Mouse (Mus musculus) forebrain, embryonic 16.5 days (tissue): Measurements from ENCODE around the gene Nhsl1. TPM values are rescaled to one million over a fixed set of nuclear protein-coding genes. Genes with fewer than 3 reads are reported as not detected.

Experiments used
- ATAC-seq: fragments of 200-750 bp; cut with Nextera tagmentation; 2 replicates; pipeline ENCODE4 v1.8.0; 2017; ENCODE audit warnings: mild to moderate bottlenecking, moderate library complexity
- H3K27ac ChIP-seq: fragments of 300-500 bp; sonication (generic); 2 replicates; pipeline ENCODE4 v1.5.1; 2014; ENCODE audit warnings: low read length, control low read depth
- H3K27me3 ChIP-seq: fragments of 300-500 bp; sonication (generic); replicated peaks from 2 replicates; pipeline ENCODE4 v1.6.1; 2014; ENCODE audit warnings: low read length; ENCODE audit not compliant: control insufficient read depth, insufficient read depth
- H3K36me3 ChIP-seq: fragments of 300-500 bp; sonication (generic); 2 replicates; pipeline ENCODE4 v1.6.1; 2014; ENCODE audit not compliant: control insufficient read depth, insufficient read depth
- H3K4me1 ChIP-seq: fragments of 300-500 bp; sonication (generic); replicated peaks from 2 replicates; pipeline ENCODE4 v1.6.1; 2014; ENCODE audit warnings: low read length; ENCODE audit not compliant: control insufficient read depth, insufficient read depth
- H3K4me2 ChIP-seq: fragments of 300-500 bp; sonication (generic); 2 replicates; pipeline ENCODE4 v1.6.1; 2014; ENCODE audit warnings: mild to moderate bottlenecking, low read length, control low read depth
- H3K4me3 ChIP-seq: fragments of 300-500 bp; sonication (generic); replicated peaks from 2 replicates; pipeline ENCODE4 v1.5.1; 2014; ENCODE audit warnings: mild to moderate bottlenecking, low read length, control low read depth
- H3K9ac ChIP-seq: fragments of 300-500 bp; sonication (generic); replicated peaks from 2 replicates; pipeline ENCODE4 v1.6.1; 2014; ENCODE audit warnings: low read depth, low read length, control low read depth
- H3K9me3 ChIP-seq: fragments of 300-500 bp; sonication (generic); 2 replicates; pipeline ENCODE4 v1.6.1; 2016; ENCODE audit warnings: low read length; ENCODE audit not compliant: control insufficient read depth
- WGBS: fragments of 180-500 bp; shearing (Covaris S2); extraction: QIAGEN DNeasy Blood & Tissue Kit; methylation state at CpG from one replicate; pipeline ENCODE4 v1.1.7; 2014; 5-methylcytosine and 5-hydroxymethylcytosine counted together
- polyA plus RNA-seq: library from polyadenylated mRNA; unstranded; fragments of >200 nt; fragmentation: Nextera tagmentation; extraction: Ambion mirVana; gene quantifications from 2 replicates; pipeline ENCODE4 v1.2.1, GENCODE M21; 2015

Gene Nhsl1
- polyA plus RNA-seq, 1 experiment from 2014 or later, result 17.4 TPM

GRCm38 (mm10) chr10:18455301-18455920 lies 136.6 kb downstream of the Nhsl1 start:
- ATAC-seq, result no peak
- Histone ChIP-seq H3K27me3 (no peaks in the 10 kb centered on the region), H3K27ac (no peak overlapping the region), H3K9me3 (no peaks in the 10 kb centered on the region), H3K4me2 (no peak overlapping the region), H3K36me3 (no peaks in the 10 kb centered on the region), H3K9ac (no peak overlapping the region), H3K4me3 (no peak overlapping the region), H3K4me1 (peaks cover 34% of the 10 kb centered on the region)
- 93% methylated on average over 10 of the region's 10 CpGs for WGBS

GRCm38 (mm10) chr10:18457808-18458475 lies 139.2 kb downstream of the Nhsl1 start:
- WGBS, result 9% methylated on average over 8 of the region's 8 CpGs
- H3K27me3 ChIP-seq, result no peaks in the 10 kb centered on the region
- H3K4me1 ChIP-seq, result peaks cover 33% of the 10 kb centered on the region
- no peak overlapping the region for H3K9ac ChIP-seq
- H3K36me3 ChIP-seq, result no peaks in the 10 kb centered on the region
- peak; percentile 64 for ATAC-seq
- H3K4me3 ChIP-seq, result no peak overlapping the region
- 0 out of 2 replicates have a peak overlapping the region, but pooled peaks have one; percentile 5 for H3K27ac ChIP-seq
- H3K9me3 ChIP-seq, result no peaks in the 10 kb centered on the region
- peak overlapping the region; percentile 5; the same call in 1 of the 2 replicates for H3K4me2 ChIP-seq

GRCm38 (mm10) chr10:18461336-18461735 lies 142.6 kb downstream of the Nhsl1 start:
- no peak overlapping the region for H3K9ac ChIP-seq
- no peaks in the 10 kb centered on the region for H3K36me3 ChIP-seq
- peaks cover 34% of the 10 kb centered on the region for H3K4me1 ChIP-seq
- H3K27me3 ChIP-seq, result no peaks in the 10 kb centered on the region; the same call in 1 of the 2 replicates
- no peak overlapping the region for H3K4me2 ChIP-seq
- H3K9me3 ChIP-seq, result no peaks in the 10 kb centered on the region
- no peak overlapping the region for H3K4me3 ChIP-seq
- no peak overlapping the region for H3K27ac ChIP-seq
- no peak for ATAC-seq
- 90% methylated on average over 13 of the region's 13 CpGs for WGBS

- no peaks in the 10 kb centered on the region for H3K36me3 ChIP-seq
- no peak overlapping the region for H3K27ac ChIP-seq
- H3K9ac ChIP-seq, result no peak overlapping the region; the same call in 1 of the 2 replicates
- peaks cover 2% of the 10 kb centered on the region; the same call in 1 of the 2 replicates for H3K27me3 ChIP-seq
- H3K9me3 ChIP-seq, result no peaks in the 10 kb centered on the region
- peaks cover 19% of the 10 kb centered on the region for H3K4me1 ChIP-seq
- 64% methylated on average over 23 of the region's 23 CpGs for WGBS
- no peak overlapping the region for H3K4me2 ChIP-seq
- H3K4me3 ChIP-seq, result no peak overlapping the region
- ATAC-seq, result no peak
Measured at GRCm38 (mm10) chr10:18463071-18463841, 144.5 kb downstream of the Nhsl1 start.

- Histone ChIP-seq H3K27ac (no peak overlapping the region), H3K4me2 (no peak overlapping the region), H3K9me3 (no peaks in the 10 kb centered on the region), H3K9ac (no peak overlapping the region), H3K36me3 (no peaks in the 10 kb centered on the region), H3K27me3 (peaks cover 2% of the 10 kb centered on the region; the same call in 1 of the 2 replicates), H3K4me1 (peaks cover 26% of the 10 kb centered on the region), H3K4me3 (no peak overlapping the region)
- WGBS, result 26% methylated on average over 4 of the region's 4 CpGs
- ATAC-seq, result no peak
Measured at GRCm38 (mm10) chr10:18468396-18468795, 149.6 kb downstream of the Nhsl1 start.

GRCm38 (mm10) chr10:18469279-18470135 lies 150.7 kb downstream of the Nhsl1 start:
- peaks cover 2% of the 10 kb centered on the region; the same call in 1 of the 2 replicates for H3K27me3 ChIP-seq
- WGBS, result under 1% methylated on average over 17 of the region's 17 CpGs
- ATAC-seq, result peak; percentile 79
- H3K4me3 ChIP-seq, result peak overlapping the region; percentile 33
- H3K9ac ChIP-seq, result peak overlapping the region; percentile 46
- H3K9me3 ChIP-seq, result no peaks in the 10 kb centered on the region
- H3K4me2 ChIP-seq, result peak overlapping the region; percentile 61
- peaks cover 23% of the 10 kb centered on the region for H3K4me1 ChIP-seq
- H3K36me3 ChIP-seq, result no peaks in the 10 kb centered on the region
- H3K27ac ChIP-seq, result peak overlapping the region; percentile 41; the same call in 1 of the 2 replicates

GRCm38 (mm10) chr10:18470351-18471060 lies 151.7 kb downstream of the Nhsl1 start:
- no peaks in the 10 kb centered on the region for H3K36me3 ChIP-seq
- peak overlapping the region; percentile 28 for H3K4me3 ChIP-seq
- 20% methylated on average over 20 of the region's 20 CpGs for WGBS
- peak overlapping the region; percentile 47 for H3K9ac ChIP-seq
- ATAC-seq, result 0 out of 2 replicates have a peak, but pooled peaks have one; percentile 14
- H3K27me3 ChIP-seq, result peaks cover 2% of the 10 kb centered on the region; the same call in 1 of the 2 replicates
- peaks cover 30% of the 10 kb centered on the region for H3K4me1 ChIP-seq
- H3K9me3 ChIP-seq, result no peaks in the 10 kb centered on the region
- H3K27ac ChIP-seq, result no peak overlapping the region
- H3K4me2 ChIP-seq, result peak overlapping the region; percentile 61

GRCm38 (mm10) chr10:18471648-18472047 lies 152.9 kb downstream of the Nhsl1 start:
- H3K4me2 ChIP-seq, result 0 out of 2 replicates have a peak overlapping the region, but pooled peaks have one; percentile 17
- 0 out of 2 replicates have a peak, but pooled peaks cover 2% of the 10 kb centered on the region for H3K27me3 ChIP-seq
- no peaks in the 10 kb centered on the region for H3K9me3 ChIP-seq
- no peak for ATAC-seq
- no peak overlapping the region for H3K27ac ChIP-seq
- peaks cover 31% of the 10 kb centered on the region for H3K4me1 ChIP-seq
- WGBS, result 82% methylated on average over 5 of the region's 5 CpGs
- no peaks in the 10 kb centered on the region for H3K36me3 ChIP-seq
- no peak overlapping the region for H3K9ac ChIP-seq
- no peak overlapping the region for H3K4me3 ChIP-seq
